Mouse (Mus musculus) megakaryocyte, embryonic 14.5 days (primary cell): Measurements from ENCODE around the gene Ccr10.
"Not testable (repeated sequence)": the region's sequence is repeated elsewhere in the genome, so short reads cannot be mapped to it uniquely, and the experiment has no call there.

Experiments used
- FLI1 ChIP-seq: IDR thresholded peaks from 2 replicates; pipeline ENCODE4 v1.6.1; 2012; ENCODE audit warnings: low read length, inconsistent platforms, mixed read lengths
- GATA1 ChIP-seq: IDR thresholded peaks from 3 replicates; pipeline ENCODE4 v1.6.1; 2012; ENCODE audit warnings: mixed read lengths, low read length, inconsistent platforms, borderline replicate concordance

DNA sequence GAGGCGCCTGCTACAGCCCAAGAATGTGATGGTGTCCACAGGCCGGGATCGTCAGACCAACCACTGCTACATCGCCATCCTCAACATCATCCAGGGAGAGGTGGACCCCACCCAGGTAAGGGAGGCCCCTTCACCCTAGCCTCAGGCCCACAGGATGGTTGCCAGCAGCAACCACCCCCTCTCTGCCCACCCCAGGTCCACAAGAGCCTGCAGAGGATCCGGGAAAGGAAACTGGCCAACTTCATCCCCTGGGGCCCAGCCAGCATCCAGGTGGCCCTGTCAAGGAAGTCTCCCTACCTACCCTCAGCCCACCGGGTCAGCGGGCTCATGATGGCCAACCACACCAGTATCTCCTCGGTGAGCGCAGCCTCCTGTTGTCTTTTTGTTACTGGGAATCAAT lies 50.2 kb downstream of the Ccr10 start:
- not testable (repeated sequence) for TF ChIP-seq GATA1, FLI1
